Mouse (Mus musculus): ENCODE results near the gene Nr5a2. TPM values are rescaled to one million over a fixed set of nuclear protein-coding genes. Genes with fewer than 3 reads are reported as not detected.

Nr5a2 gene
- polyA plus RNA-seq, 1 experiment = 33.9 TPM

DNA sequence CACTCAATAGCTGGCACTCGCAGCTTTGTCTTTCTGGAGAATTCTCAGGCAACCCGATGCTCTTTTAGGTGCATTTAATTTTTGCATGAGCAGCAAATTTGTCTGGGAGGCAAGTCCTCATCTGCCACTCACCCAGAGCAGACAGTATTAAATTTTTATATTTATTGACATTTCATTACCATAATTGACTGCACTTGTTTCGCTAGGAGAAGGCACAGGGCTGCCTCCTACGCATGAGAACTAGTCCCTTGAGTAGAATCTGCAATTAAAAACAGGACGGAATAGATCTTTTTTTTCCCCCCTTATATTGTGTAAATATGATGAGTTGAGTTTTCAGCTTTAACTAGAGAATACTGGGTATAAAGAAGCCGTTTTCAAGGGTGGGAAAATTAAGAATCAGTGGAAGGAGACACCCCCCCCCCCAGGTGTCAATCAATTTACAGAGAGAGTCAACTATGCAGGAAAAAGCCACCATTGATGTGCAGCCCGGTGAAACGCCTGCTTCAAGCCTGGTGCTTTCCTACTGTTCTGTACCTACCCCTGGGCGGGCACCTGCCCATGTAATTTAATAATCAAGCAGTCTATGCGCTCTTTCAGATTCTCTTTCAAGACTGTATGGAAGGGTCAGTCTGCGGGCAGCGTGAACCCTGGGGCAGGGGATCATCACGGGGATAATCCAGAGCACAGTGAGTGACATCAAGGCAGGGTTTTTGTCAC lies 76.6 kb downstream of the Nr5a2 start:
- Histone ChIP-seq H3K4me3 (ENCODE audit: low read depth, low read length) (no peak overlapping the region), H3K9me3 (replicated peaks; ENCODE audit: control insufficient read depth, insufficient read depth, low read length, poor library complexity, severe bottlenecking) (no peaks in the 10 kb centered on the region), H3K9ac (ENCODE audit: low read depth, poor library complexity, severe bottlenecking) (no peak overlapping the region), H3K27me3 (ENCODE audit: control insufficient read depth, insufficient read depth, low read length, poor library complexity, severe bottlenecking) (no peaks in the 10 kb centered on the region), H3K36me3 (ENCODE audit: control insufficient read depth, insufficient read depth, low read length, poor library complexity, severe bottlenecking) (peaks cover 19% of the 10 kb centered on the region), H3K27ac (ENCODE audit: insufficient read depth, low read length) (no peak overlapping the region), H3K4me1 (ENCODE audit: control insufficient read depth, insufficient read depth, low read length) (no peaks in the 10 kb centered on the region)
- TF ChIP-seq CTCF (IDR thresholded peaks at IDR 0.05; ENCODE audit: low read depth, low read length) (no peak), EP300 (IDR thresholded peaks at IDR 0.05; ENCODE audit: insufficient read depth, low read depth, low read length) (no peak)

DNA sequence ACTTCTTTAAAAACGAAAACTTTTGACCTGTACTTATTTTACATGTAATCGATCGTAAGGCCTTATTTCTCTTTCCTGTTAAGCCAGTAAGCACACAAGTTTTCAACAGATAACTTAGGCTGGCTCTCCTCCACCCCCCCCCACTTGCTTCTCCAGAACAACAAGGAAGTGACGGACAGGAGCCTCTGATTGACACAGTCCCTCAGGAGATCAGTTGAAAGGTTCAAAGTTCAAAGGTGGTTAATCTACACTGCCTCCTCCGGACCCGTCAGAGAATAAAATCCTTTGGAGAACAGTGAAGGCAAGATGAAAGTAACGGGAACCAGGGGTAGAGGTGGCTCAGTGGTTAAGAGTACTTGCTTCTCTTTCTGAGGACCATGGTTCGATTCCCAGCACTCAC lies 80.0 kb downstream of the Nr5a2 start:
- Histone ChIP-seq H3K9me3 (replicated peaks; ENCODE audit: control insufficient read depth, insufficient read depth, low read length, poor library complexity, severe bottlenecking) (no peaks in the 10 kb centered on the region), H3K9ac (ENCODE audit: low read depth, poor library complexity, severe bottlenecking) (no peak overlapping the region), H3K36me3 (ENCODE audit: control insufficient read depth, insufficient read depth, low read length, poor library complexity, severe bottlenecking) (peaks cover 19% of the 10 kb centered on the region), H3K4me1 (ENCODE audit: control insufficient read depth, insufficient read depth, low read length) (no peaks in the 10 kb centered on the region), H3K27me3 (ENCODE audit: control insufficient read depth, insufficient read depth, low read length, poor library complexity, severe bottlenecking) (no peaks in the 10 kb centered on the region), H3K27ac (ENCODE audit: insufficient read depth, low read length) (no peak overlapping the region), H3K4me3 (ENCODE audit: low read depth, low read length) (no peak overlapping the region)
- TF ChIP-seq CTCF (IDR thresholded peaks at IDR 0.05; ENCODE audit: low read depth, low read length) (no peak), EP300 (IDR thresholded peaks at IDR 0.05; ENCODE audit: insufficient read depth, low read depth, low read length) (no peak), POLR2A (IDR thresholded peaks at IDR 0.05; ENCODE audit: insufficient read depth, low read length) (no peak)

DNA sequence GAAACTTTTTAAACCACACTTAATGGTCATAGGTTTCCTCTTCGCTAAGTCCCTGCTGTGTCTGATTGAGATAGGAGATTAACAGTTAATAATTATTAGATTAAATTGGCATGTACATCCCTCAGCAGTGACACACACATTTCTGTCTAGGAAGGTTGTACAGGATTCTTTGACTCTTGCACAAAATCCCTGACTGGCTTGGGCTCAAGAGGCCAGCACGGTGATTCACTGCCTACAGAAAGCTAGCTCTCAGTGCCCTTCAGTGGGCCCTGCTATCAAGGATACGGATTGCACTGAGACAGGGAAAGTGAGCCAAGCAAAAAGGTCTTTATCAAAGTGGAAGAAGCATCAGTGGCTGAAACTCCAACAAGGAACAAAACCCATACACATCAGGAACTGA lies 85.2 kb downstream of the Nr5a2 start:
- no peaks in the 10 kb centered on the region for H3K4me1 ChIP-seq (ENCODE audit: control insufficient read depth, insufficient read depth, low read length)
- TF ChIP-seq CTCF (IDR thresholded peaks at IDR 0.05; ENCODE audit: low read depth, low read length) (no peak), EP300 (IDR thresholded peaks at IDR 0.05; ENCODE audit: insufficient read depth, low read depth, low read length) (no peak), POLR2A (IDR thresholded peaks at IDR 0.05; ENCODE audit: insufficient read depth, low read length) (no peak)

DNA sequence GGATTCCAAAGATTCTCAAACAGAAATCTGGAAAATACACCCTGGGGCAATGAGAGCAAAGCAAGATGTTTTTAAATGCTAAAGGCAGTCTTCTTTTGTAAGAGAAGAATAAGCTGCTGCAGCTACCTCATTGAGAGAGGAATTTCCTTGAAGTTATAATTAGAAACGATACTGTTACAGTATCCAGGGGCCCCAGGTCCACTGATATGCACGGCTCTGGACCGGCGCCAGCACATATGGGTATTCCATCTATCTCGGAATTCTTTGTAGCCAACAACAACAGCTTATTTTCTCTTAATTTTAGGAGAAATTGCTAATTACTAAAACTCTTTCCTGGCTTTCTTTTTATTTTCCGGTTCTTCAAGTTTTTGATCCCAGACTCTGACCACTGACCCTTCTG lies 91.3 kb downstream of the Nr5a2 start:
- H3K9me3 ChIP-seq (replicated peaks; ENCODE audit: control insufficient read depth, insufficient read depth, low read length, poor library complexity, severe bottlenecking) = no peaks in the 10 kb centered on the region
- no peak for TF ChIP-seq POLR2A (IDR thresholded peaks at IDR 0.05; ENCODE audit: insufficient read depth, low read length)
- no peaks in the 10 kb centered on the region for H3K4me1 ChIP-seq (ENCODE audit: control insufficient read depth, insufficient read depth, low read length)
- no peak overlapping the region for H3K27ac ChIP-seq (ENCODE audit: insufficient read depth, low read length)
- no peak overlapping the region for H3K9ac ChIP-seq (ENCODE audit: low read depth, poor library complexity, severe bottlenecking)
- no peaks in the 10 kb centered on the region for H3K27me3 ChIP-seq (ENCODE audit: control insufficient read depth, insufficient read depth, low read length, poor library complexity, severe bottlenecking)
- peaks cover 4% of the 10 kb centered on the region; the same call in 1 of the 2 replicates for H3K36me3 ChIP-seq (ENCODE audit: control insufficient read depth, insufficient read depth, low read length, poor library complexity, severe bottlenecking)
- no peak overlapping the region for H3K4me3 ChIP-seq (ENCODE audit: low read depth, low read length)

More for the DNA sequence above, 85.2 kb downstream of the Nr5a2 start:
- Histone ChIP-seq H3K9me3 (replicated peaks; ENCODE audit: control insufficient read depth, insufficient read depth, low read length, poor library complexity, severe bottlenecking) (no peaks in the 10 kb centered on the region), H3K36me3 (ENCODE audit: control insufficient read depth, insufficient read depth, low read length, poor library complexity, severe bottlenecking) (peaks cover 6% of the 10 kb centered on the region; the same call in 1 of the 2 replicates), H3K4me3 (ENCODE audit: low read depth, low read length) (no peak overlapping the region), H3K27me3 (ENCODE audit: control insufficient read depth, insufficient read depth, low read length, poor library complexity, severe bottlenecking) (no peaks in the 10 kb centered on the region), H3K9ac (ENCODE audit: low read depth, poor library complexity, severe bottlenecking) (no peak overlapping the region), H3K27ac (ENCODE audit: insufficient read depth, low read length) (no peak overlapping the region)

DNA sequence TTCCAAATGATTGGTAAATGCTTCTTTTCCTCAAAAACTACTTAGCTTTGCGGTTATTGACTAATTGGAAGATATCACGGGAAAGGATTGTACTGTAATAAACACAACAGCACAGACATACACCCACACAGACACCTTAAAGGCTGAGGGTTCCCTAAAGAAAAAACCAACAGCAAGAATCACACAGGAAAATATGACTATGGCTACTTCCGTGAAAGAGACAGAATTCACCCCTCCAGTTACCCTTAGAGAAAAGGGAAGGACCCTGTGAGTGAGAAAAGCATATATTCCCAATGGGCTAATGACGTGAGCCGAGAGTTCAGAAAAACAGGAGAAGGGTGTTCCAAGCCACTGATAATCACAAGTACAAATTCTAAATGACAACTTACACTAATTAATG lies 92.0 kb downstream of the Nr5a2 start:
- no peak overlapping the region for H3K4me3 ChIP-seq (ENCODE audit: low read depth, low read length)
- H3K9me3 ChIP-seq (replicated peaks; ENCODE audit: control insufficient read depth, insufficient read depth, low read length, poor library complexity, severe bottlenecking) = no peaks in the 10 kb centered on the region
- H3K9ac ChIP-seq (ENCODE audit: low read depth, poor library complexity, severe bottlenecking) = no peak overlapping the region
- no peak overlapping the region for H3K27ac ChIP-seq (ENCODE audit: insufficient read depth, low read length)
- H3K27me3 ChIP-seq (ENCODE audit: control insufficient read depth, insufficient read depth, low read length, poor library complexity, severe bottlenecking) = no peaks in the 10 kb centered on the region
- no peaks in the 10 kb centered on the region for H3K4me1 ChIP-seq (ENCODE audit: control insufficient read depth, insufficient read depth, low read length)
- peaks cover 4% of the 10 kb centered on the region; the same call in 1 of the 2 replicates for H3K36me3 ChIP-seq (ENCODE audit: control insufficient read depth, insufficient read depth, low read length, poor library complexity, severe bottlenecking)
- no peak for TF ChIP-seq EP300 (IDR thresholded peaks at IDR 0.05; ENCODE audit: insufficient read depth, low read depth, low read length)
- TF ChIP-seq CTCF (IDR thresholded peaks at IDR 0.05; ENCODE audit: low read depth, low read length) = no peak
- no peak for TF ChIP-seq POLR2A (IDR thresholded peaks at IDR 0.05; ENCODE audit: insufficient read depth, low read length)

DNA sequence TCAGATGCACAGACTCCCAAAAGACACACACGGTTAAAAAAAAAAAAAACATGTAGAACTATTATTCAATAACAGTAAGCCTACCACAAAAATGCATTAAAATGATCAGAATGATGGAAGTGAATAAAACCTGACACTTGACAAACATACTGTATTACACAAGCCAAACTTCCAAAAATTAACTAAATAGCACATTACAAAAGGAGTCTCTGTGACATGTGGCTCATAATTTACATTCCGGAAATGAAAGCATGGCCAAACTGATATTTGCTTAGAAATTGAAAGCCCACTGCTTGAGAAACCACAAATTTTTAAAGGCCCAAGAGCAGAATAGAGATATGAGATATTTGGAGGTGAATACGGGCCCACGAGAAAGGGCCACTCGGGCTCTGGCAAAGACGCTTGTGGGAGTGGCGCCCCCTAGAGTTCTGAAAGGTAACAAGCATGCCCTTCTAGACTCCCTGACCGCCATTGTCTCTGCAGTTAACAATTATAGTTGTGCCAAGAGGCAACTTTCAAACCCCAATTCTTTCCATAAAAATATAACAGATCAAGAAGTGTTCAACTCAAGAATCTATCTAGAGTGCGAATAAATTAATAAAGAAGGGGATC lies 93.7 kb downstream of the Nr5a2 start:
- Histone ChIP-seq H3K4me3 (ENCODE audit: low read depth, low read length) (no peak overlapping the region), H3K9ac (ENCODE audit: low read depth, poor library complexity, severe bottlenecking) (no peak overlapping the region), H3K27ac (ENCODE audit: insufficient read depth, low read length) (no peak overlapping the region), H3K9me3 (replicated peaks; ENCODE audit: control insufficient read depth, insufficient read depth, low read length, poor library complexity, severe bottlenecking) (no peaks in the 10 kb centered on the region), H3K36me3 (ENCODE audit: control insufficient read depth, insufficient read depth, low read length, poor library complexity, severe bottlenecking) (peaks cover 4% of the 10 kb centered on the region; the same call in 1 of the 2 replicates), H3K27me3 (ENCODE audit: control insufficient read depth, insufficient read depth, low read length, poor library complexity, severe bottlenecking) (no peaks in the 10 kb centered on the region), H3K4me1 (ENCODE audit: control insufficient read depth, insufficient read depth, low read length) (no peaks in the 10 kb centered on the region)
- TF ChIP-seq POLR2A (IDR thresholded peaks at IDR 0.05; ENCODE audit: insufficient read depth, low read length) = no peak
- TF ChIP-seq CTCF (IDR thresholded peaks at IDR 0.05; ENCODE audit: low read depth, low read length) = peak; percentile 62
